Mouse (Mus musculus): ENCODE data around the gene Sfmbt2. TPM values are rescaled to one million over a fixed set of nuclear protein-coding genes. Genes with fewer than 3 reads are reported as not detected.
"Not testable (repeated sequence)": the region's sequence is repeated elsewhere in the genome, so short reads cannot be mapped to it uniquely, and the experiment has no call there.

The Sfmbt2 gene
- total RNA-seq (2017), result 6.1 and 8.0 TPM in 2 replicates

GRCm38 (mm10) chr2:10370176-10370575 lies at the start of gene Sfmbt2:
Gene Sfmbt2, plus strand, starts transcription at chr2:10370510.
- no peak for ATAC-seq (ENCODE audit: extremely low read depth, insufficient number of reproducible peaks, low FRiP score, poor library complexity, severe bottlenecking)

GRCm38 (mm10) chr2:10321093-10321492 lies 49.2 kb upstream of the Sfmbt2 start:
- ATAC-seq (ENCODE audit: extremely low read depth, insufficient number of reproducible peaks, low FRiP score, poor library complexity, severe bottlenecking), result no peak

- no peak for ATAC-seq (ENCODE audit: extremely low read depth, insufficient number of reproducible peaks, low FRiP score, poor library complexity, severe bottlenecking)
These were observed 47.1 kb upstream of the Sfmbt2 start for GRCm38 (mm10) chr2:10323173-10323572.

GRCm38 (mm10) chr2:10324980-10325379 lies 45.3 kb upstream of the Sfmbt2 start:
- no peak for ATAC-seq (ENCODE audit: extremely low read depth, insufficient number of reproducible peaks, low FRiP score, poor library complexity, severe bottlenecking)

GRCm38 (mm10) chr2:10330216-10330615 lies 40.1 kb upstream of the Sfmbt2 start:
- ATAC-seq (ENCODE audit: extremely low read depth, insufficient number of reproducible peaks, low FRiP score, poor library complexity, severe bottlenecking), result no peak

DNA sequence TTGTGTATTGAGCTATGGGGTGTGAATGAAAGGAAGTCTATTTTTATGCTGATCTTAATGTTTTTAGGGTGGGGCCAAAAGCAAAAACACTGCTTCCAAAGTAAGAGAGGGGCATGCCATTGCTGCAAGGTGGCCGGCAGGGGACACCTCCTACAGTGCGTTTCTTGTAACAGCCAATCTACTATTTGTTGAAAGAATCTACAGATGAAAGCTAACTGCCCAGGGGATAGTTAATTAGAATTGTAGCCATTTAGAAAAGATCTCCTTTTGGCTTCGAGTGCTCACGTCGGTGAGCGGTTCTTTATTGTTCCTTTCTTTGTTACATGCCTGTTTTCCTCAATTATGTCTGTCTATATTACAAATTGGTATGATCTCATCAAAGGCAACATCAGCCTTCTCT lies 36.0 kb upstream of the Sfmbt2 start:
- ATAC-seq (ENCODE audit: extremely low read depth, insufficient number of reproducible peaks, low FRiP score, poor library complexity, severe bottlenecking), result no peak

DNA sequence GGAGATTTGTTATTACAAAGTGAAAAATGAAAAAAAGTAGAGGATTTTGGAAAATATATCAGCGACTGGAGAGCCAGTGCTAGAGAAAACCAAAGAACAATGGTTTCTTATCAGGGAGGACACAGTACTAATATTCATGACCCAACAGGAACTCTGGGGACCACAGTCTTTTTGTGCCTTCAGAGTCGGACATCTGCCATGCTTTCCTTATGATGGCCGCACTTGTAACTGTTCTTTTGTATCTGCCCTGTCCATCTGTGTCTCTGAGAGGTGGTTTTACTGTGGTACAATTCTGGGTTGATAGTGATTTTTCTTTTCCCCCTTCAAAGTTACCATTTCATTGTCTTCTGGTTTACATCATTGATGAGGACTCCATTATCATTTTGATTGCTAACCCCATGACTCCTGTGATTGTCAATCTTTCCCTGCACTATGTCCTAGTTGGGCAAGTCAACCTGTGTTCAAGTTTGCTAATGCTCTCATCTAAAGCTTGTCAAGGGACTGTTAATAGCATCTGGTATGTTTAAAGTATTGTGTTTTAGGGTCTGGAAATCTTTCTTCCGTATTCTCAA lies 35.2 kb upstream of the Sfmbt2 start:
- ATAC-seq (ENCODE audit: extremely low read depth, insufficient number of reproducible peaks, low FRiP score, poor library complexity, severe bottlenecking), result no peak

GRCm38 (mm10) chr2:10340022-10340421 lies 30.3 kb upstream of the Sfmbt2 start:
- no peak for ATAC-seq (ENCODE audit: extremely low read depth, insufficient number of reproducible peaks, low FRiP score, poor library complexity, severe bottlenecking)

GRCm38 (mm10) chr2:10343523-10343922 lies 26.8 kb upstream of the Sfmbt2 start:
- ATAC-seq (ENCODE audit: extremely low read depth, insufficient number of reproducible peaks, low FRiP score, poor library complexity, severe bottlenecking), result no peak

- ATAC-seq (ENCODE audit: extremely low read depth, insufficient number of reproducible peaks, low FRiP score, poor library complexity, severe bottlenecking), result not testable (repeated sequence)
These were observed 26.2 kb upstream of the Sfmbt2 start for GRCm38 (mm10) chr2:10344073-10344472.

- no peak for ATAC-seq (ENCODE audit: extremely low read depth, insufficient number of reproducible peaks, low FRiP score, poor library complexity, severe bottlenecking)
These were observed 23.1 kb upstream of the Sfmbt2 start for GRCm38 (mm10) chr2:10347193-10347592.

DNA sequence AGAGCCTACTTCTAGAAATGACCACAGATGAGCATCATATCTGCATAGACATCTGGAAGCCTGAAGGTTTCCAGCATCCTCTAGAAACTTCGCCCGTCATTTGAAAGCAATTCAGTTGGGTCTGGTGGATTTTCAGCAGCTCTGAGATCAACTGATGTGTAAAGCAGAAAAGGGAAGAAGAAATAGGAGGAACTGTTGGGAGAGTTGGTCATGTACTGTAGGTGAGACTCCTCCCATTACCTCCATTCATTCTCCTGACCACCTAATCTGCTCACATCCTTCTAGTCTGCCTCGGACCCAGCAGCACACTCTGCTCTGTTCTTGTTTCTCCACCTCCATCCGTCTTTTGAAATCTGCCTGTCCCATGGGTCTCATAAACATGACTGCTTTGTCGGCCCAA lies 22.3 kb upstream of the Sfmbt2 start:
- peak; percentile 37; the same call in 1 of the 2 replicates for ATAC-seq (ENCODE audit: extremely low read depth, insufficient number of reproducible peaks, low FRiP score, poor library complexity, severe bottlenecking)

GRCm38 (mm10) chr2:10350266-10350810 lies 20.0 kb upstream of the Sfmbt2 start:
- no peak for ATAC-seq (ENCODE audit: extremely low read depth, insufficient number of reproducible peaks, low FRiP score, poor library complexity, severe bottlenecking)

GRCm38 (mm10) chr2:10351125-10351524 lies 19.2 kb upstream of the Sfmbt2 start:
- ATAC-seq (ENCODE audit: extremely low read depth, insufficient number of reproducible peaks, low FRiP score, poor library complexity, severe bottlenecking), result no peak

DNA sequence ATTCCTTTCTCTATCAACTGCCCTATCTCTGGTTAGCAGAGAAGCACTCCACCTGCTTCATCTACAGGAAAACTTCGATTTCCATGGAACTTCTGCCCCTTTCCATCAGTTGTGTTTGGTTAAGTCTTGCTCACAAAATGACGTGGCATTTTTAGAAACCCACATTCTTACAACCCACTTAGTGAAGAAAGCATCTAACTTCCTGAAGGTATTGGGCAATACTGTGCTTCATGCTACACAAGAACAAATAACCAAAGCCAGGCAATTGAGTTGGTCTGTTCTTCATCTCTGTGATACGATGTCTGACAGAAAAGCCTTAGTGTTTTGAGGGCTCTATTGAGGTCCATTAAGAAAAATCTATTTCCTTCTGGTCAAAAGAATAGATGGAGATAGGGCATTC lies 17.4 kb upstream of the Sfmbt2 start:
- ATAC-seq (ENCODE audit: extremely low read depth, insufficient number of reproducible peaks, low FRiP score, poor library complexity, severe bottlenecking), result peak; percentile 67

GRCm38 (mm10) chr2:10353889-10354288 lies 16.4 kb upstream of the Sfmbt2 start:
- no peak for ATAC-seq (ENCODE audit: extremely low read depth, insufficient number of reproducible peaks, low FRiP score, poor library complexity, severe bottlenecking)

GRCm38 (mm10) chr2:10359861-10360260 lies 10.4 kb upstream of the Sfmbt2 start:
- ATAC-seq (ENCODE audit: extremely low read depth, insufficient number of reproducible peaks, low FRiP score, poor library complexity, severe bottlenecking), result no peak

- no peak for ATAC-seq (ENCODE audit: extremely low read depth, insufficient number of reproducible peaks, low FRiP score, poor library complexity, severe bottlenecking)
These were observed 5.2 kb upstream of the Sfmbt2 start for GRCm38 (mm10) chr2:10365081-10365480.

- ATAC-seq (ENCODE audit: extremely low read depth, insufficient number of reproducible peaks, low FRiP score, poor library complexity, severe bottlenecking), result no peak
These were observed 4.0 kb upstream of the Sfmbt2 start for GRCm38 (mm10) chr2:10366284-10366683.

DNA sequence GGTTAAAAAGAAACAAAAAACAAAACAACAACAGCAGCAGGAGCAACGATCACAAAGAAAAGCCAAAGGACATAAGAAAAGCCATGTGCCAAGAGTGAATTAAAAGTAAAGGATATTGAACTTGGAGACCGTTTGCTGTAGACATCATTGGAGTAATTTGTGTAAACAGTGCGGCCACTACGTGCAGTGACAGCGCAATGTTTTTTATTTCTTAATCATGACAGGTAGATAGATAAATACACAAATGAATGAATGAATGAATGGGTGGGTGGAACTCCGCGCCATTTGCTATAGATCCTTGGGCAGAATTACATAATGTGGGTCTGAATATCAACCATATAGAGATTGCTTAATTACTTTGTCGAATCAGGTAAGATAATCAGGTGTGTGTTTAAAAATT lies 634 bp upstream of the Sfmbt2 start:
- no peak for ATAC-seq (ENCODE audit: extremely low read depth, insufficient number of reproducible peaks, low FRiP score, poor library complexity, severe bottlenecking)
